Mouse (Mus musculus) layer of hippocampus, postnatal 36 days (tissue): ENCODE results near the gene Zdhhc5. TPM values are rescaled to one million over a fixed set of nuclear protein-coding genes. Genes with fewer than 3 reads are reported as not detected.
"Not testable (repeated sequence)": the region's sequence is repeated elsewhere in the genome, so short reads cannot be mapped to it uniquely, and the experiment has no call there.

ENCODE experiments used
- DNase-seq, 2 experiments: peaks; one replicate each; pipeline ENCODE4 v3.0.0; 2022
- total RNA-seq, 2 experiments: library from RNA; stranded (reverse); gene quantifications; 2 replicates each; pipeline ENCODE4 v1.2.3; 2021

Zdhhc5 gene
- total RNA-seq, 2 experiments from 2014 or later: 37.1 to 38.9 TPM

- peak in 1 of 2 experiments; percentile 42 for DNase-seq
These were observed 19.4 kb upstream of the Zdhhc5 start for GRCm38 (mm10) chr2:84734351-84734864.

GRCm38 (mm10) chr2:84733579-84734300 lies 18.8 kb upstream of the Zdhhc5 start, which contains the start of gene Ypel4:
TSS of gene Ypel4 (plus strand) at chr2:84734058.
- DNase-seq: peak; percentile 74 to 78

- no peak for DNase-seq
These were observed 17.4 kb upstream of the Zdhhc5 start for GRCm38 (mm10) chr2:84732394-84732793.

- no peak for DNase-seq
These were observed 16.2 kb upstream of the Zdhhc5 start for GRCm38 (mm10) chr2:84731206-84731605.

- DNase-seq: not testable (repeated sequence)
These were observed 13.2 kb upstream of the Zdhhc5 start for GRCm38 (mm10) chr2:84728191-84728590.

GRCm38 (mm10) chr2:84727172-84727858 lies 12.3 kb upstream of the Zdhhc5 start, which contains the start of gene Clp1:
TSS of gene Clp1 (minus strand) at chr2:84727350.
- peak; percentile 95 for DNase-seq

DNA sequence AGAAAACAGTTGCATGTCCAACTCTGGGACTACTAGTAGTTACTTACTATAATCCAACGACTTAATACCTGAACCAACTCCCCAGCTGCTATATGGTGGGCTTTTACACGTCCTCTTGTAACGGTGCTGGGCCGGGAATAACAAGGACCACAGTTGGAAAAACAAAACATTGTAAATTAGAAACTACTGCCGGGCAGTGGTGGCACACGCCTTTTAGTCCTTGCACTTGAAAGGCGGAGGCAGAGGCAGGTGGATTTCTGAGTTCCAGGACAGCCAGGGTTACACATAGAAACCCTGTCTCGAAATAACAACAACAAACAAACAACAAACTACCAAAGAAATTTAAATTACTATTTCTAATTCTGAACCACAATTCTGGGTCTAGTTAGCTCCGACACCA lies 11.7 kb upstream of the Zdhhc5 start:
- DNase-seq: no peak

DNA sequence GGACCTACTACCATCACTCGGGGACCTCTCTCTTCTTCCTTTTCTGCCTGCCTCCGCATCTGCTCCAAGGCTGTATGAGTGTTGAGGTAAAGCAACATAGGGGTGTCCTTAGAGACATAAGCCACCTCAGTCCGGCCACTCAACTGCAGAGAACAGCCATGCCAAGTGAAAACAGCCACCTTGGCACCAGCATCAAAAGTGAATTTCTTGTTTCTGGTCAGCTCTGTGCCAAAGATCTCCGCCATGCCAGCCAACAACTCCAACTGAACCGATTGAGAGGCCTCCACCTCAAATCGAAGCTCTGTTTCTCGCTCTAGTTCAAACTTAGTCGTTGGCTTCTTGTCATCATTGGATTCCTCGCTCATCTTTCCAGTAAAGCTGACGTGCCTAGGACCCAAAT lies 10.8 kb upstream of the Zdhhc5 start:
- no peak for DNase-seq

DNA sequence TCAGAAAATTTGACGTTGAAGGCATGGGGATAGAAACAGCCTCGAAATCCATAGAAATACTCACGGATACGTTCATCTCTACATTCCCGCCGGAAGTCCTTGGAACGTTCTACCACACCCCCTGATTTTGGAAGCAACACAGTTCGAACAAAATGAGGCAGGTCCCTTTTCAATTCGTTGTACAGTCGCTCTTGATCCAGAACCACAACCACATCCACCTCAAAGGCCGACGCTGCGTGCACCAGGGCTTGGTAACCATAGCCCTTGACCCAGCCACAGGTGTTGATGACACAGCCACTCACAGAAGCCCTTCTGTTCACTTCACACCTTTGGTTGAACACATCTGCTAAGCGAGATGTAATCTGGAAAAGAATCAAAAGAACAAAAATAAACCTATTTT lies 8.9 kb upstream of the Zdhhc5 start:
- DNase-seq: no peak

GRCm38 (mm10) chr2:84721182-84721581 lies 6.2 kb upstream of the Zdhhc5 start:
- DNase-seq: no peak

DNA sequence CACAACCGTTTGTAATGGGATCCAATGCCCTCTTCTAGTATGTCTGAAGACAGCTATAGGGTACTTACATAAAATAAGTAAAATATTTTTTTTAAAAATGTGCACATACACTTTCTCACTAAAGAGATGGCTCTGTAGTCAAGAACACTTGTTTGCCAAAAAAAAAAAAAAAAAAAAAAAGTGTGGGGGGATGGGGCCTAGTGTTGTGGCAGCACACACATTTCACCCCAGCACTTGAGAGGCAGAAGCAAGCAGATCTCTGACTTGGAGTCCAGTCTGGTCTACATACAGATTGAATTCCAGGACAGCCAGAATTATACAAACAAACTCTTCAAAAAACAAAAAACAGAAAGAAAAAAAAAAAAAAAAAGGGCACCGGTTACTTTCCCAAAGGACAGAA lies 5.7 kb upstream of the Zdhhc5 start:
- no peak for DNase-seq

DNA sequence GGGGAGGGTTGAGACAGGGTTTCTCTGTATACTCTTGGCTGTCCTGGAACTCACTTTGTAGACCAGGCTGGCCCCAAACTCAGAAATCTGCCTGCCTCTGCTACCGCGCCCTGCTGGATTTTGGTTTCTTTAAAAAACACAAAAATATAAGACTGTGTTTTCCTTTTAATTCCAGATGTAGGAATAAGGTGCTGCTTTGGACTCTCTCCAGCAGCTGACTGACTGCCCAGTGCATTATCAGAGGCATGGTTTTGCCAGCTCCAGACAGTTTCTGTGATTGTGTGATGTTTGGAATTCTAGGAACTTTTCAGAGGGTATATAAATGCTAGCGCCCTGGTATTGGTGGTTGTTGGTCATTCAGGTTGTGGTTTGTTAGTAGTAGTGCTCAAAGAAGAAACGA lies 2.4 kb upstream of the Zdhhc5 start:
- no peak for DNase-seq

GRCm38 (mm10) chr2:84716423-84717355 lies 1.7 kb upstream of the Zdhhc5 start:
- DNase-seq: no peak

- DNase-seq: peak; percentile 69 to 73
These were observed 782 bp upstream of the Zdhhc5 start for GRCm38 (mm10) chr2:84715562-84716361.

- DNase-seq: no peak
These were observed 564 bp downstream of the Zdhhc5 start for GRCm38 (mm10) chr2:84714422-84714810.

GRCm38 (mm10) chr2:84711898-84712297 lies 3.1 kb downstream of the Zdhhc5 start:
- DNase-seq: no peak

- no peak for DNase-seq
These were observed 7.5 kb downstream of the Zdhhc5 start for GRCm38 (mm10) chr2:84707523-84707922.

DNA sequence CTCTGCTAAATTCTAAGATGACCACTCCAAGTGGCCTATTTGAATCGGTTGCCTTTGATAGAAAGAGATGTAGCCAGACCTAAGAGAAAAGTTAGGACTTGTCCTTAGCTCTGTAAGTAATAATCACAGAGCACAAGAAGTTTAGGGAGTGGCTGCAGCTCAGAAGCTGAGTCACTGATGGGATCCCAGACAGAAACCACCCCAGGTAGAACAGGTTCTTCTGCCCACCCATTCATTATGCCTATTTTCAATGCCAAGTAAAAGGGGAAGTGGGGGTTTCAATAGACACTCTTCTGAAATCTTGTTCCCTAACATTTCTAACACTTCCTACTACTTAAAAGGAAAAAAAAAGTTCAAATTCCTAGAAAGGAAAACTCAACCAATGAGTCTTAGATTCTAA lies 9.7 kb downstream of the Zdhhc5 start:
- no peak for DNase-seq

- DNase-seq: no peak
These were observed 10.7 kb downstream of the Zdhhc5 start for GRCm38 (mm10) chr2:84704329-84704728.

- DNase-seq: no peak
These were observed 11.5 kb downstream of the Zdhhc5 start for GRCm38 (mm10) chr2:84703497-84703896.

DNA sequence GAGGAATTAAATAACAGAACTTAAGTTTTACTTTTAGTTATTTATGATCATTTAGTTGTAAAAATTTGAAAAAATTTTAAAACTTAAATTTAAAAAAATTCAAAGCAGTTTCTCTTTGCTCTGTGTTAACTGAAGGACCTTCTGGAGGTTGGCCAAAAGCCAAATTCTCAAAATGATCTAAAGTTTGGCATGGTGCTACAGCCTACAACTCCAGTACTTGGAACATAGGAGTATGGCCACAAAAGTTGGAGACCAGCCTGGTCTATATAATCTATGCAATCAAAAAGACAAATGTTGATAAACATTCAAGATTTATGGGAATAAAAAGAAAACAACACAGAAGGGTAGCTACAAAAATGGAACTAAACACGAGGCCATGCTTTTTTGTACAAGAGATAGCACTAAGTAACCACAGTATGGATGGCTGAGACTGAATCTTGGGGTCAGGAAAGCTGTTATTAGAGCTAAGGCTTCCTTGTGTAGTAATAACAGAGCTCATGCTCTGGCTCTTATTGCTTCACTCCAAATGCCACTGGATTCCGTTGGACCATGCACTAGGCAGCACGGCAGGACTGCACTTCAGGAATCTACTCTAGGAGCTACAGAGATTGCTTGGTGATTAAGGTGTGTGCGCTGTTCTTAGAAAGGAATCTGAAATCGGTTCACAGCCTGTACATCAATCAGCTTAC lies 19.8 kb downstream of the Zdhhc5 start:
- DNase-seq: no peak
